Mouse (Mus musculus) hematopoietic stem cell, adult 5-6 weeks (primary cell): ENCODE measurements around the gene Med24. TPM values are rescaled to one million over a fixed set of nuclear protein-coding genes. Genes with fewer than 3 reads are reported as not detected.
"Not testable (repeated sequence)": the region's sequence is repeated elsewhere in the genome, so short reads cannot be mapped to it uniquely, and the experiment has no call there.

Source experiments
- ATAC-seq, 2 experiments: fragments of 125-278 bp in 1 of 2; replicated peaks in 1 of 2; 2 replicates each; pipeline ENCODE4 v1.8.0; 2016 to 2017; ENCODE audit warnings: inconsistent platforms in 2 of 2, mild to moderate bottlenecking in 2 of 2, moderate number of reproducible peaks in 2 of 2, low read depth in 1 of 2, moderate TSS enrichment in 1 of 2; ENCODE audit not compliant: low FRiP score in 2 of 2, poor library complexity in 2 of 2, severe bottlenecking in 2 of 2, insufficient read depth in 1 of 2, low TSS enrichment in 1 of 2
- total RNA-seq: library from RNA; stranded (forward); fragments of 172-1452, 232-1000 nt; gene quantifications from 2 replicates; pipeline ENCODE4 v1.2.3, GENCODE M21; 2017

Gene Med24
- total RNA-seq, 1 experiment from 2014 or later = 25.7 TPM

DNA sequence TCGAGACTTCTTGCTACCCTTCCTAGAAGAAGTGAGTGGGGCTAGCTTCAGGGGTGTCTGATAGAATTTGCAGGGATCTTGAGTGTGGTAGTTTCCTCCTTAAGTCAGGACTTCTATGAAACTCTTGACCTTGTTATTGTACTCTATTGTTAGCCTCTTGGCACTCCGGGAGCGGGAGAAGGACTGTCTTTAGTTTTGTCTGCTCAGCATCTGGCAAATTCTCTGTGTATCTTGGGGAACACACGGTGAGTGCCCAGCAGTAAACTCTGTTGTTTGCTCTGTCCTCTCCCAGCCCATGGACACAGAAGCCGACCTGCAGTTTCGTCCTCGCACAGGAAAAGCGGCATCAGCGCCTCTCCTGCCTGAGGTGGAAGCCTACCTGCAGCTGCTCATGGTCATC, 43.6 kb downstream of the Med24 start:
- no peak for ATAC-seq

- no peak for ATAC-seq
Observed at GRCm38 (mm10) chr11:98682811-98683210, 46.4 kb downstream of the Med24 start.

DNA sequence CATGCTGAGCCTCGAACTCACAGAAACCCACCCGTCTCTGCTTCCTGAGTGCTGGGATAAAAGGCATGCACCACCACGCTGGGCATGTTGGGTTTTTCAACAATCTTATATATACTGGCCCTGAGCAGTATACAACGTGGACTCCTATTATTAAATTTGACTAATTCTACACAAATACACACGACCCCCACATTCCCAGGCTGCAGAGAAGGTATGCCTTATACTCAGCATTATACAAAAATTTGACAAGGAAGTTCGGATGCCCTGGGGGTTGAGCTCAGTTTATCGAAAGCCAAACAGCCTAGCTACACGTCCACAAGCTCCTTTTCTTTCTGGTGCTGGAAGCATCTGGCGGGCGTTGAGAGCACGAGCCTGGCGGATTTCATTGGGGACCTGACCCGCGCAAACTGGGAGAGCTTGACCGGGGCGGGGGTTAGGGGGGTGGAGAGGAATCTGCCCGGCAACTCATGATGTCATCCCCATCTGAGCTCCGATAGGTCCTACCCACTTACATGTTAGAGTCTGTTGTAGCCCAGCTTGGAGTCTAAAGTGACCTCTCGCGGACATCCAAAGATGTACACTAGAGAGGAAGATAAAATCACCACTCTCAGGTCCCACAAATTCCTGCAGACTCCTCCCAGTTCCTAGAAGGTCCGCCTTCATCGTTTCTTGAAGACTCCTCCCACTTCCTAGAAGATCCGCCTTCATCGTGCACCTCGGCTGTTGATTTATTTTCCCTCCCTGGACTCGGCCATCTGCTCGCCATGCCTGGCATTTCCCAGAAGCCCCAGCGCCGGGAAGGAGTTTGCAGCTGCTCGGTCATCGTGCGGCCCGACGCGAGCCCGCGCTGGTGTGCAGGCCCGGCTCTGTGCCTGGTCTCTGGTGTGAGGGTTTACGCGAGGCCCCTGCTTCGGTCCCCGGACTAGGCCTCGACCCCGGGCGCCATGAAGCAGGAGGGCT, 47.2 kb downstream of the Med24 start, which contains the start of gene Psmd3:
Gene Psmd3, plus strand, starts transcription at position 769 of the 960 bp plus-strand sequence.
- peak; percentile 94 to 96 for ATAC-seq

DNA sequence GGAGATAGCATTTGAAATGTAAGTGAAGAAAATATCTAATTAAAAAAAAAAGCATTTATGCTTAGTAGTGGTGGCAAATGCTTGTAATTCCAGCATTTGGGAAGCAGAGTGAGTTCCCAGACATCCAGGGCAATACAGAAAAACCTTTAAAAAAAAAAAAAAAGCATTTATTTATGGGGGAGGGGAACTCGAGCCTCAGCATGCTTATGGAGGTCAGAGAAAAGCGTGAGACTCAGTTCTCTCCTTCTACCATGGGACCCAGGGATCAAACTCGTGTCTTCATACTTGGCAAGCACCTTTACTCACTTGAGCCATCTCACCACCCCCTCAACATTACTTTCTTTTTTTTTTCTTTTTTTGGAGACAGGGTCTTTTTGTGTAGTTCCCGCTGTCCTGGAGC, 48.0 kb downstream of the Med24 start:
- no peak for ATAC-seq

DNA sequence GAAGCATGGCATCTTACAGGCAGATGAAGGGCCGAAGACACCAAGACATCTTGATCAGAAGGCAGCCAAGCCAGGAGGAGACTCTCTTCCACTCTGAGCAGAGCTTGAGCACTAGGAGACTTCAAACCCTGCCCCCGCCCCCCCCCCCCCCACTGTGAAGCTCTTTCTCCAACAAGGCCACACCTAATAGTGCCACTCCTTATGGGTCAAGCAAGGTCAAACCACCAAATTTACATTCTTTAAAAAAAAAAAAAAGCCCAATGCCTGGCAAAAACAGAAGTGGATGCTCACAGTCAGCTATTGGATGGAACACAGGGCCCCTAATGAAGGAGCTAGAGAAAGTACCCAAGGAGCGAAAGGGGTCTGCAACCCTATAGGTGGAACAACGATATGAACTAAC, 48.6 kb downstream of the Med24 start:
- ATAC-seq = not testable (repeated sequence)

- ATAC-seq = no peak
Observed at GRCm38 (mm10) chr11:98680023-98680422, 49.2 kb downstream of the Med24 start.

GRCm38 (mm10) chr11:98675829-98676363, 53.3 kb downstream of the Med24 start:
- no peak for ATAC-seq

DNA sequence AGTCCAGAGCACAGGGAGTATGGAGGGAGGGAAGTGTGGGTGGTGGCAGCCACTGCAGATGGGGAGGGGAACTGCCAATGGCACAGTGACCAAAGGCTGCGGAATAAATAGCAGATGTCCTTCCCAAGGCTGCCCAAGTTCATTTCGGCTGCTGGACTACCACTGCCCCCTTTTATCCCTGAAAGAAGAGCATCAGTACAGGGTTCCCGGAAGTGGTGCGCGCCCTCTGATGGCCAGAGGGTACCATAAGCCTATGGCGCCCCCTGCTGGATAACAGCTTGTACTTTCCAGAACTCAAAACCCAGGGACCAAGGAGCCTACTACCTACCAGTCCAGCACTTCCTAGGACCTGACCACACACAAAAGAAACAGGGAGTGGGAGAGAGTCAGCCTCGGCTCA, 56.1 kb downstream of the Med24 start:
- ATAC-seq = peak; percentile 85 to 88

- ATAC-seq = no peak
Observed at GRCm38 (mm10) chr11:98672482-98672881, 56.8 kb downstream of the Med24 start.

DNA sequence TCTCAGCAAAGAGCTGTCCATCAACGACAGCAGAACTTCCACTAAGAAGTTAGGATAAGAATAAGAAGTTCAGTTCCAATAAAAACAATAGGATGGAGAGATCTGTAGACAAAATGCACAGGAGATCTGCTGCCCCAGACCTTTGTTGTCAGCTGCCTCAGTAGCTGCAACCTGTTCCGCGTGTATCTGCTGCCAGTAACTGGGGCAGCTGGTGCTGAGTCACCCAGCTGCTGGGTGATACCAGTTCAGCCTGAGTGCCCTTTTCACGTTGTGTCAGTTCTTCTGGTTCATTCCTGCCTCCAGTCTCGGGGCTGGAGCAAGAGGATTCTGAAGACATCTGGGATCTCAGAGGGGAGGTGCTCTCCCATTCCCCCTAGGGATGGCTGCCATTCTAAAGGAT, 57.4 kb downstream of the Med24 start:
- ATAC-seq = no peak

DNA sequence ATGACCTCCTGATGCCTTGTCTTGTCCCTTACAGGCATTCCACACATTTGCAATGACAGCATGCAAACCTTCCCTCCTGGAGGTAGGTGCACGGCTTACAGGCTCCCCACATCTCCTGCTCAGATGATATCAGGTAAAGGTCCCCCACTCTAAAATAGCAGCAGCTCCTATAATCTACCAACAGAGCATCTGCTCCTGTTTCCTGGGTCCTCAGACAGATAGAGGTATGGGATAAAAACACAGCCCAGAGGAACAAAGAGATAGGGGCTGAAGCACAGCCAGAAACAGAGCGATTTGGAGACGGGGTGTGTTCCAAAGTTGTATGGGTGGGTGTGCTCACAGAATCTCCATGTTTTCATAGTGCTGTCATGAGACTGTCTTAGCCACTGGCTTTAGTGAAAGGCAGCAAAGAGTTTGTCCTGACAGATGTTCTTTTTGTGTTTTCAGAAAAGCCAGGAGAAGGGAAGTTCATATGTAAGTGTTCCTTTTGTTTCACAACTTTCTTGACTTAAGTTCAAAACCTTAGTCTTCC, 57.9 kb downstream of the Med24 start:
- no peak for ATAC-seq

GRCm38 (mm10) chr11:98668984-98669383, 60.3 kb downstream of the Med24 start:
- ATAC-seq = no peak

- ATAC-seq = no peak
Observed at GRCm38 (mm10) chr11:98664091-98664490, 65.1 kb downstream of the Med24 start, which contains the start of gene Gsdma. TSS of gene Gsdma (plus strand) at chr11:98664351.

GRCm38 (mm10) chr11:98660517-98660916, 68.7 kb downstream of the Med24 start:
- peak; percentile 82 to 88 for ATAC-seq

DNA sequence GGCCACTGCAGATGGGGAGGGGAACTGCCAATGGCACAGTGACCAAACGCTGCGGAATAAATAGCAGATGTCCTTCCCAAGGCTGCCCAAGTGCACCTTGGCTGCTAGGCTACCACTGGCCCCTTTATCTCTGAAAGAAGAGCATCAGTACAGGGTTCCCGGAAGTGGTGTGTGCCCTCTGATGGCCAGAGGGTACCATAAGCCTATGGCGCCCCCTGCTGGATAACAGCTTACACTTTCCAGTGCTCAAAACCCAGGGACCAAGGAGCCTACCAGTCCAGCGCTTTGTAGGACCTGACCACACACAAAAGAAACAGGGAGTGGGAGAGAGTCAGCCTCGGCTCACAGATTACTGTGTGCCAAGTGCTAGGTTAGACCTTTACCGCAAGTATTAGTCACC, 74.2 kb downstream of the Med24 start:
- ATAC-seq = peak; percentile 82 to 88
